Mouse (Mus musculus) frontal cortex, adult (tissue): ENCODE results near the gene Teddm3.
"Not testable (repeated sequence)": the region's sequence is repeated elsewhere in the genome, so short reads cannot be mapped to it uniquely, and the experiment has no call there.

Source experiments
- ATAC-seq: cut with Nextera tagmentation; 2 replicates; pipeline ENCODE4 v1.9.2; 2017; ENCODE audit warnings: mild to moderate bottlenecking, moderate library complexity, mixed read lengths; ENCODE audit not compliant: low TSS enrichment

Gene Teddm3

DNA sequence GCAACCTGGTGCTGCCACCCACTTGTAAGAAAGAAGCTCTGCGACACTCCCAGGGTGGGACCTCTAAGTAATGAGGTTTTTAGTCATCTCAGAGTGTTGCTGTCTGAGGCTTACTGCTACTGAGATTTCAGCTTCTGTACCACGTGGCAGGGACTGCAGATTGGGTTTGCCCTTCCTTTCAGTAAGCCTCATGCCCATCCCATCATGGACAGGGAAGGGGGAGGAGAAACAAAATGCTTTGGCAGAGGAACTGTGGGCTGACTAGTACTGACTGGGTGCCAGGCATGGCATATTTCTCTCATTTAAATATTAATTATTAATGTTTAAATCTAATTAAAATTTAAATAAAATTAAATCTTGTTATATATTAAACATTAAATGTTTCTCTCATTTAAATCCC lies at the start of gene Teddm3:
TSS of gene Teddm3 (minus strand) at position 101 of the 400 bp plus-strand sequence.
- ATAC-seq = not testable (repeated sequence)

DNA sequence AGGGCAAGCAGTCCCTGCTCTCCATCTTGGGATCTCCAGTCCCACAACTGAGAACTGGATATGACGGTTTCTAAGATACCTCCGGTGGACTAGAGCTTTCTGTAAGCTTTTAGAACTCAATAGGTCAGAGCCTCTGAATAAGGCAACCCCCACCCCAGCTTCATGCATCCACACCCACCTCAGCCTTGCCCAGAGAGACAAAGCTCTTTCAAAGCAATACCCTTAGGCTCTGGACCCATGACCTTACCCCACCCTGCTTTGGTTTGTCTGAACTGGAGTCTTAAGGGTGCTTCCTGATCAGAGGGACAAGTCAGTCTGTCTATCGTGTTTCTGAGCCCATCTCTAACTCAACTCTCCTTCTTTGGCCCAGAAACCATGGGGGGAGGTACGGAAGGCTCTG lies 48.9 kb upstream of the Teddm3 start:
- no peak for ATAC-seq

DNA sequence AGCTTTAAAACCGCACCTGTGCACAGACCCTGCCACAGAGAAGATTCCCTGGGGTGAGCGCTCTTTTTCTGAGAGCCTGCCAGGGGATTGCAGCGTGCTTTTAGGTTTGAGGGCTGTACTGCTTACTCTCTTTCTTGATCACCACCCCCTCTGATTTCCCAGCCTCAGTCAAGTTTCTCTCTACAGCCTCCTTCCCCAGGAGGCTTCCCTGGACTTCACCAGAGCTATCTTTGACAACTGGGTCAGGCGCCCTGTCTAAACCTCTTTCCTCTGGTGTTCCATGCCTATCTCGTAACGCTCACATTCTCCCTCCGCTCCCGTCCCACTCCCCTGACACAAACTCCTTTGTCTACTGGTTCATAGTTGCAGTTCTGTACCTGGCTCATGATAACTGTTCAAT lies 45.6 kb upstream of the Teddm3 start:
- ATAC-seq = no peak

DNA sequence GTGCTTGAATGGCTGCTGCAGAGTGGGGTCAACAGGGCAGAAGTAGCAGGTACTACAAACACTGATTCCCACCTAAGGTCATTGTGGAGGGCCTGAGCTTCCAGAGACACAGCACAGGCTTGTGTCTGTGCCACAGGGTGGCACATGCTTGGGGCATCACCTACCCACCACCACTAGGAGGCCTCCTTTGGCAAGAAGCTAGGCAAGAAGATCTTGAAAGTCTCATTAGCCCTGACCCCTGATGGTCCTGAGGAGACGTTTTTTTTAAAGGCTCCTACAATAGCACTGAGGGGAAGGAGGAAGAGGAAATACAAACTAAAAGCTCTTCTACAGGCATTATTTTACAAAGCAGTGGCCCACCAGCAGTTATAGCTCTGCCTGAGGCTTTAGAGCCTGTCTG lies 44.7 kb upstream of the Teddm3 start:
- no peak for ATAC-seq

DNA sequence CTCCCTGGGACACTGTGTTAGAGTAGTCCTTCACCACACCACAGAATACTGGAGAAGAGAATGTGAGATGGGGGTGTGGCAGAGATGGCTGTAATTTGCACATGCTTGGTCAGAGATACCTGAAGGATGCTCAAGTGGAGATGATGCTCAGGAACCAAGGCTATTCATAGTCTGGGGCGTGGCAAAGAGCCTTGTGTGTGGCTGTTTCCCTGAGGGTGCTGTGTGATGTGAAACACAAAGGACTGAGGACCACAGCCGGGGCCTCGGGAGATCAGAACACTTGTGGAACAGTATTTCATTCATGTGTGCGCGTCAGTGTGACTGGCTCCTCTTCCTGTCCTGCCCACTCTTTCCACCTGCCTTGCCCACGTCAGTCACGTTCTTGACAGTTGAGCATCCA lies 44.2 kb upstream of the Teddm3 start:
- no peak for ATAC-seq

DNA sequence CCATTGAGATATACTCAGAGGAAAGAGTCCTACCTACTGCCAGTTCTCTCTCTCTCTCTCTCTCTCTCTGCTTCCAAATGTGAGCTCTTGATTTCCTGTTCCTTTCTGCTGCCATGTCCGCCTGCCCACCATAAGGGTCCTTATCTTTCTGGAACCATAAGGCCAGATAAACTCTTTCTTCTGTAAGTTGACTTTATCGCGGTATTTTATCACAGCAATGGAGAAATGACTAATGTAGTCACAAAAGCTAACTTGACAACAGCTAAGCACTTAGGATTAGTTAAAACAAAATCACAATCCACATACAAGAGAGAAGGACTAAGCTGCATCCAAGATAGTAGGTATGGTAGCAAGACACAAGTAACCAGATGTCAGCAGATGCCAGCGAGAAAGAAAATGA lies 43.7 kb upstream of the Teddm3 start:
- no peak for ATAC-seq

DNA sequence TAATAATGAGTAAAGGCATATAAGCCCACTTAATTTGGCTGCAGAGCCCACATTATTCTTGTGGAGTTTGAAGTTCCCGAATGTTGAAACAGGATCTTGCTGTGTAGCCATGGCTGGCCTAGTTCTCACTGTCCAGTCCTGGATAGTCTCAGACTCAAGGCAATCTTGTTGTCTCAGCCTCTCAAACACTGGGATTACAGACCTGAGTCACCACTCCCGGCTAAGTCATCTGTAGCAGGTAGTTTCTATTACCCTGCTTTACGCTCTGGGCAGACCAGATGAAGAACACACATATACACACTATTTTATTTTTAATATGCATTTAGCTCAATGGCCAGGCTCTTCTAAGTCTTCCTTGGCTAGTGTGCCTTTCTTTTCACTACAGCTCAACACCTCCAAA lies 42.8 kb upstream of the Teddm3 start:
- no peak for ATAC-seq

DNA sequence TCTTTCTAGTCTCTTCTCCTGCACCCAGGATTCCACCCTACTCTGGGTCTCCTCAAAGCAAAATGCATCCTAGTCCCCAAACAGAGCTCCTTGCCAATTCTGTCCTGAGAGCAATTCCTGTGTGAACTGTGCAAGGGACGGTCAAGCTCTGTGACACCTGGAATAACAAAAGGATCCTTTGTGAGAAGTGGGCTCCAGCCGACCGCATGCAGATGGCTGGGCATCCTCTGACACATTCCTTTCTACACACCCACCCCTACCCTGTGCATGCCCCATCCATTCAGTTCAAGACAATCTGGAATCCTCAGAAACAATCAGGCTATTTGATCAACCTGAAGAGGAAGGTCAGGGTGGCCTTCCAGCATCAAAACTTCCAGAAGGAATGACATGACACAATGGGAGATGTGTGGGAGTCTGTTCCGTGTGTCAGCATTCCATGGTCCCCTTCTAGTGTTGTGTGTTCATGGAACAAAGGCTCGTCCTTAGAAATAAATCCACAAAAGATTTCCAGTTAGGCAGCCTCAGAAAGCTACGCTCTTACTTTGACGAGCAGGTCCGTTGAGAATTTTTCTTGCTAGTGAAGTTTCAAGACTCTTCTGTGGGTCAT lies 41.6 kb upstream of the Teddm3 start:
- no peak for ATAC-seq

DNA sequence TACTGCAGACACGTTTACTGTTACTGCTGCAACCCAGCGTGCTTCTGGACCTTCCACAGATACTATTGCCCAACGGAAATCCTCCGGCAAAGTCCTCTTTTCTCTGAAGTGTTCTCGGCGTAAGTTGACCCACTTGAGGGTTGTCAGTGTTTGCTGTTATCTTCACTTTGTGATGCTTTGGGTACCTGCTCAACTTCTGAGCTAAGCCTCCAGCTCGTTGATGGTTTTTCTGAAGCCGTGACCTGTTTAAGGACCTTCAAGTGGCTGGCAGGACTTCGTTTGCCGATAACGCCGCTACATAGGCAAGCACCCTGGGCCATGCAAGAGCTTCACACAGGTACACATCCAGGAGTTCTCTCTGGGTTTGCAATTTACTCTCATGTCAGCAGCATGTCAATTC lies 40.4 kb upstream of the Teddm3 start:
- no peak for ATAC-seq

DNA sequence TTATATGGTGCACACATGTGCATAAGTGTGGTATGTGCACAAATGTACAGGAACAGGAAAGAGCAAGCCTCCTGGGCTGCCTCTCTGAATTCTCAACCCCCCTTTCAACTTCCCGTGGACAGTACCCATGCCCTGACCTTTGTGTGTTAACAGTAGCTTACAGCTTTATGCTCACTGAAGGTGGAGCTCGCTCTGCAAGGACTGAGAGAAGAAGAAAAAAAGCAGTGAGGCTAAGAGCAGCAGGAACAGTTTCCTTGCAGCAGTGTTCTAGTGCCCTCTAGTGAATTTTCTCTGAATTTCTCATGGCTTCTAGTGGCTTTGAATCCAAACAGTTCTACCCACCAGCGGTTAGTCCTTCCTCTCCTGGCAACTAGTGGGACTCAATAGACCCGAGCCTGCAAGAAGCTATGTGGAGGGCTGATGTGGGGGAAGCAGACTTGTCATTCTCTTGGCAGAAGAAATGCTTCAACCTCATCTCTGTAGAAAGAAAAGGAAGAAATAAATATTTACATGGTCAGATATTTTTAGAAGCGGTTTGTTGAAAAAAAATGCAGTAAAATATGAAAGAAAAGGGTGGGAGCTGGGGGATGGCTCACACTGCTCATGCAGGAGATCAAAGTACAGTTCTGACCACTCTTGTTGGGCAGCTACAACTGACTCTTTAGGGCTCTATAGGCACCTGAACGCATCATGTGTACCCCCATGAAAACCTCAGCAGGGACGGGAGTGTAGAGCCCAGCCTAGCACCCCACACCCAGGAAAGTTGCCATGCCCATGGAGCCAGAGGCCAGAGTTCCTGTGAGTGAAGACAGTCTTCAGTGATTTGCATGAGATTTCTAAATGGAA lies 38.9 kb upstream of the Teddm3 start:
- ATAC-seq = peak; percentile 84

DNA sequence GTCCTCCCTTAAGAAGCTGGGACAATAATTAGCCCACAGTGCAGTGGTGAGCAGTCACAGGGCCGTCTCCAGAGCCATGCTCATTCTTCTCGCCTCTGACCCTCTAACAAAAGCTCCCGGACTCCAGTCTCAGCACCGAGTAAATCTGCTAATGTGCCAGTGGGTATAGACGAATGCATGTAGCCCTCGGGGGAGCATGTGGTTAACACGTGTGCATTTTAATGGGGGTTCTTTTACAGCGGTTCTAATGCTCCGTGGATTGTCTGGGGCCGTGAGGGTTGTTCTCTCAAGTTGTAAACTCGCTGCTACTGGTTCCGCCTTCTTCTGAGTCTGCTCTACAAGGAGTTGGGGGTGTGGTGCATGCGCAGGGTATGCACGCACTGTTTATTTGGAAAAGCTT lies 37.8 kb upstream of the Teddm3 start:
- ATAC-seq = no peak

DNA sequence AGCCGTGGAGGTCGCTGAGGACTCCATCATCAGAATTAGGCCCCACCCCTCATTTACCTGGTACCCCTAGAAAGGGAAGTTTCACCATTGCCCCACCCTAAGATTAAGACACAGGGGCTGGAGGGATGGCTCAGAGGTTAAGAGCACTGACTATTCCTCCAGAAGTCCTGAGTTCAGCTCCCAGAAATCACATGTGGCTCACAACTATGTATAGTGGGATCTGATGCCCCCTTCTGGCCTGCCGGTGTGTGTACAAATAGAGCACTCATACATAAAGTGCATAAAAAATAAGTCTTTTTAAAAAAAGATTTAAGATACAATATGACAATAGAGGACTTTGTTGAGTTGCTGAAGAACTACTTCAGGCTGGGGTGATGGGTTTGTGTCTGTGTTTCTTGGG lies 34.5 kb upstream of the Teddm3 start:
- ATAC-seq = no peak

DNA sequence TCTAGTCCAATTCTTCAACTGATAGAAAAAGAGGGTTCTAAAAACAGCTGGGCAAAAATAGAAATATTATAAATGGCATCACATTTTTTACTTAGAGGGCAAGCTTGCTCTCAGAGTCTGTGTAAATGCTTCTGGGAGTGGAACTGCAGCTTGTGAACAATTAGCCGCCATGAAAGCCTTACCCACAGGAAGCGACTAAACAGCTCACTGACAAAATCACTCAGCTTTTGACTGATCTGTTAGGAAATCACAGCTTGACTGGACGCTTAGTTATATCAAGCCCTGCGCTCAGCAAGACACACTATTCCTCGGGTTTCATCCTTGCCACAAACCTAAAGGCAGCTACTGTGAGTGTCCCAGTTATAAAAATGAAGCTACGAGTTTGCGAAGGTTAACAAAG lies 33.8 kb upstream of the Teddm3 start:
- ATAC-seq = peak; percentile 70

DNA sequence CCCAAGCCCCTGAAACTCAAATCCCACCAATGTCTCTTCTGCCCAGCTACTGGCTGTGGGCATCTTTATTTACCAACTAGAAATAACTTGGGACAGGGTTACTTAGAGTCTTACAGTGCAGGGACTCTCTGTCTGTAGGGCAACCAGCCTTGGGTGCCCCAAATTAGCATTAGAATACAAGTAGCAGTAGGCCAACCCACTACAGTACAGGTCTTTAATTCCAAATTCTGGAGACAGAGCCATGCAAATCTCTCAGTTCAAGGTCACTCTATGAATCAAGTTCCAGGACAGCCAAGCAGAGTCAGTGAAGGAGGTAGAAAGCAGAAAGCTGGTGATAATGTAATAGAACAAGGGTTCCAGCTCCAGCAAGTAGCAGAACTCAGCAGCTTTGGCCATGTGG lies 30.9 kb upstream of the Teddm3 start:
- no peak for ATAC-seq

DNA sequence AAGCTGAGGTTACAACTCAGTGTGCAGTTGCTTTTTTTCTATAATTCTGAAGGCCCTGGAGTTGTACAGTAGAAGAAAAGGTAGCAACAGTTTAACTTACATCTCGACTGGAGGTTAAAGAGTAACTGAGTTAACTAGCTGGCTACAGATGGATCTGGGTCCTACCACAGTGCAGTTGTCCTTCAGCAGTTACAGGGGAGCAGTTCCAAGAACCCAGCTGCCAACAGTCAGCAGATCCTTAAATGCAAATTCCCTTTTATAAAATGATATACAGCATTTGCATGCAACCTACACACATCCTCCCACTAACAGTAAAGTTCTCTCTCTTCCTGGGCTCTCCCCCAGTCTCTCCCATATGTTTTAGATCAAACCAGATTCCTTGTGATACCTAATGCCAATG lies 28.3 kb upstream of the Teddm3 start:
- ATAC-seq = peak; percentile 95

DNA sequence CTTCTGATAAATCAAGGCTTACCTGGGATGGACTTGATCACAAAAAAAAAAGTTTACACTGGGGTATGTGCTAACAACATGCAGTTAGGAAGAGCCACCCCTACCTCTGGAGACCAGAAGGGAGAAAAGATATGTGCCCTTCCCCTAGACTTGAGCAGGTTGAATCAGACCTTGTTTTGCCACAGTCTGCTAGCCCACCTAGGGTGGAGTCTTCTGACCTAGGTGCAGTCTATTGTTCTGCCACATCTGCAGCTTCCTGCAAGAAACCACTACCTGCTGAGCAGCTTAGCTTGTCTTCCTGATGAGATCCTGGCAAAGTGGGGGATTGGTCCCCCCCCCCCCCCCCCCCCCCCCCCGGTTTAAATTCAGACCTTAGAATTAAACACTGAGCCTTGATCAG lies 21.4 kb upstream of the Teddm3 start:
- ATAC-seq = no peak

DNA sequence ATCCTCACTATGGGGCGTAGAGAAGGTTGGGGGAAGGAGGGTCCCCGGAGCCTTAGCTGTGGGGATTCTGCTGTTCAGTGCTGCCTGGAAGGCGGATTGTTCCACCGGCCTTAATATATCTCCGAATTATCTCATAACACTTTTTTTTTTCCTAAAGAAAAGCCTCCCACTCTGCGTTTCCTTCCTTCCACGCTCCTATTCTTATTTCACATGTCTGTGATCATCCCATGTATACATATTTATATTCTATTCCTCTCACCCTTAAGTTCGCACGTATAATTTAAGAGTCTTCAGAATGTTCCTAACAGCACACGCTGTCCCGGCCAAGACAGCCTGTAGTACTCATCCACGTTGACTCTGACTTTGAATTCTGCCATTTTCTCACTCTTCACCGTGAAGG lies 14.9 kb upstream of the Teddm3 start:
- peak; percentile 93 for ATAC-seq

DNA sequence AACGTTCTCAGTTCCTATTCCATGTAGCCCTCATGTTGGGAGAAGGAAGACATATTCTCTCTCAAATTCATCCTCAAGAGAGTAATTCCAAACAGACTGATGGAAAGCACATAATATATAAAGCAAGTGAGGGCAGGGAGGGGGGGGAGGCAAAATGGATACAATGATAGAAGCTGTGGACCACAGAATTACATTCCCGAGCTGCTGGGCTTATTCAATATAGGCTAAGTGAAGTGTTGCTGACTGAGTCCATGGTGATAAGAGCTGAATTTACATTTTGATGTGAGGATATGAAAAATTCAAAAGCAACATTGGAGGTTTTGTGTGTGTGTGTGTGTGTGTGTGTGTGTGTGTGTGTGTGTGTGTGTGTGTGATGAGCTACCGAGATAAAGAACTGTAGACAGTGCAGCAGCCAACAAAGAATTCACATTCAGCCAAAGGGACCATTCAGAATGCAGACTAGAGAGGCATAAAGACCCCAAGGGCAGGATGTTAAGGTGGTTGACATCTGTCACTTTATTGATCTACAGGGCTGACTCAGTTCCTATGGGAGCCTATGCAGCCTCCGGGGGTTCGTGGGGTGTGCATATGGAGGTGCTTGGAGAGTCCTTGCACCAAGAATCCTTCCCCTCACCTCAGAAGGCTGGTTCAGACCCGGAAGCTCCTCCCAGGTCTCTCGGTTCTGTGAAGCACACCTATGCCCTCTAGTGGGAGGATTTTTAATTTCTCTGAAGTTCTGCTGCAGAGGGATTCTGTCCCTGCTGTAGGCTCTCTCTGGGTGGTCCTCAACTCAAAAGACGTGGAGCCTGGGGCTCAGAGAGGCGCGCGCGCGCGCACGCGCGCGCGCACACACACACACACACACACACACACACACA lies 11.8 kb upstream of the Teddm3 start:
- ATAC-seq = peak; percentile 74

DNA sequence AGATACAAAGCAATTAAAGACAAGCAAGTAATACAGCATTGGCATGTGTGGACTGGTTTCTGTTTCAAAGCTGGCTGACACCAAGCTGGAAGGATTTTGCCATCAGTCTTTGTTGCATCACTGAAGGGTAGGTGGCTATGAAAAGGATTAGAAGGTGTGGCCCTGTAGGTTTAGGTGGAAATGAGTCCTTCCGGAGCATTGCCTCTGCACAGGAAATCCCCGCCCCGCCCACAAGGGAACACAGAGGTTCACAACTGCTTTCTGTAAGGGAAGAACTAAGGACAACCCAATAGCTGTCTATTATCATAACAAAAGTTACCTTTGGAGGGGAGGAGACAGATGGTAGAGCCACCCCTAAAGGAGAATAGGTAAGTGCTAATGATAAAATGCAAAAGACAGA lies 9.6 kb upstream of the Teddm3 start:
- ATAC-seq = not testable (repeated sequence)

DNA sequence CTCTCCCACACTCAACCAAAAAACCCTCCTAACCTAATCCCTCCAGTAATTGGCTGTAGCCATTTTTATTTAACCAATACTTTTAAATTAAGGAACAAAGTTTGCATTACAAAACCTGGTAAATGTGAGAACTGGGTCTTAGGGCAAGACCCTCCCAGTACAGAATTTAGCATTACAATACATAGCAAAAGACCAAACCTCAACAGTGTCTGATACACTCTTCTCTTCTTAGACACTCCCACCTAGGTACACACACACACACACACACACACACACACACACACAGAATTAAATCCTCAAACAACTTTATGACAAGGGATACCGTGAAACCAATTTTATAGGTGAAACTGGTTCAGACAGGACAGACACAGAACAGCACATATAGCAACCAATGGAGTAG lies 5.4 kb upstream of the Teddm3 start:
- not testable (repeated sequence) for ATAC-seq

DNA sequence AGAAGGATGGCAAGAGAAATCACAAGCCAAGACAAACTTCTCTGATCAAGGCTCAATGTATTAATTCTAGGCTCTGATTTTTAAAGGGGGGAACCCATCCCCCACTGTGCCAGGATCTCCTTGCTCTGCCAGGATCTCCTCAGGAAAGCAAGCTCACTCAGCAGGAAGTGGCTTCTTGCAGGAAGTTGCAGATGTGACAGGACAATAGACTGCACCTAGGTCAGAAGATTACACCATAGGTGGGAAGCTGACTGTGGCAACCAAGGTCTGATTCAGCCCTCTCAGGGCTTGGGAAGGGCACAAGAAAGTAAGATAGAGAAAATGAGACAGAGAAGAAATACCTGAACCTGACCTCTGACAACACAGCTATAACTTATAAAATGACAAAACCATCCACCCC lies 2.5 kb upstream of the Teddm3 start:
- ATAC-seq = not testable (repeated sequence)

DNA sequence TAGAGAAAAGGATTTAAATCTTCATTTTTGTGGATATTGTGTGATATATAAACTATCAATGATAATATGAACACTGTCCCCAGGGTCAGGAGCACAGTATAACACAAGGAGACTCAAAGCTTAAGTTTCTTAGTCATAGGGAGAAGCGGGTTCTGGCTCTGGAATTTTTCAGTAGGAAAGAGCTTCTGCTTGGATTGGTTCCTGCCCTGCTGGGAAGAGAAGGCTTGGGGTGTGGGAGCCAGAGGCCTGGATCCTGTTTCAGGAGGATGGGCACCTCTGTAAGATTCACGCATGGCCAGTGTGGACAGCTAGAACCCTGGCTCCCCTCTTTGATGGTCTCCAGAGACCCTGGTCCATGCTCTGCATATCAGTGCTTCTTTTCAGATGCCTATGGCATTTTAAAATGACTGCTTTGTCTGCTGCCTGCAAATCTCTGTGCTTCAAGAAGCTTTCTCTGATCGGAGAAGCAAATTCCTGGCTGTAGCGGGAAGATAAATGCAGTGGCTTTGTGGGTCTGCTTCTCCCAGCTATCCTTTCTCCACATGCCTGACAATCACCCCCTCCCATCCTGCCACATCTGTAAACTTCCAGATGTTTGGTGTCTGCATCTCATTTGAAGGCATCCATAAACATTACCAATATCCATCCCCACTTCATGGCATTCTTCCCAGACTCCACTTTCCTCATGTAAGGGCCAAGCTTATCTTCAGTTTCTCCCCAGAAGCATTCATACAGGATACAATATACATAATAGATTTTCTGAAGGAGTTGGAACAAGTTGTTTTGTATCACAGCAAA lies 2.0 kb downstream of the Teddm3 start:
- no peak for ATAC-seq
